Mouse (Mus musculus): Measurements from ENCODE around the gene Hps3.
A peak's percentile ranks its signal among the peaks of the same experiment; 100 is the strongest.
"Not testable (repeated sequence)": the region's sequence is repeated elsewhere in the genome, so short reads cannot be mapped to it uniquely, and the experiment has no call there.

Gene Hps3

GRCm38 (mm10) chr3:20005611-20006010 lies 29.5 kb downstream of the Hps3 start:
- no peak for DNase-seq (ENCODE audit: low spot score)

DNA sequence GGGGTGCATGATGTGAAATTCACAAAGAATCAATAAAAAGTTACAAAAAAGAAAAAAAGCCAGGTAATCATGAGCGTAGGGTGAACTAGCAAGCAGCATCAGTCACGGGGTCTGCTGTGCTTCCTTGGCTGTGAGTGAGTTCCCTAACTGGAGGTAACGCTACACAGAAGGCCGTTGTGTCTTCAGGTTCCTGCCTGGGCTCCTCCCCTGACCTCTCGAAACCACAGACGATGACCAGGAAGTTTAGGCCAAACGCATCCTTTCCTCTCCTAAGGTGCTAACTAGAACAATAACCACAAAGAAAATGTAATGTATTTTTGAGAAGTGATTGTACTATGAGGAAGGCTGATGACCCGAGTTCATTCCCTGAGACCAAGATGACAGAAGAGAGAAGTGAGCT lies 30.7 kb downstream of the Hps3 start:
- no peak for DNase-seq (ENCODE audit: low spot score)

DNA sequence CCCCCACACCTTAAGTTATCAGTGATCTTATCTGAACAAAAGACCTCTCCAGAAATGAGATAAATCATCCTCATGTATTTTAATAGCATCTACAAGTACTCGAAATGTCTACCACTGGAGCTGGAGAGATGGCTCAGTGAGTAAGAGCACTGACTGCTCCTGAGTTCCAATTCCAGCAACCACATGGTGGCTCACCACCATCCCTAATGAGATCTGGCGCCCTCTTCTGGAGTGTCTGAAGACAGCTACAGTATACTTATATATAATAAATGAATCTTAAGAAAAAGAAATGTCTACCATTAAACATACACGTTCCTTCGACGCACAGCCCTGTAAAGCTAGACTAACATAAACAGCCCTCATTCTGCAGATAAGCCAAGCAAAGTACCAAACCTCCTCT lies 32.3 kb downstream of the Hps3 start:
- peak; percentile 9 for DNase-seq (ENCODE audit: low spot score)

- no peak for DNase-seq (ENCODE audit: low spot score)
These were observed 34.3 kb downstream of the Hps3 start for GRCm38 (mm10) chr3:20000806-20001205.

- DNase-seq (ENCODE audit: low spot score), result no peak
These were observed 35.6 kb downstream of the Hps3 start for GRCm38 (mm10) chr3:19999551-19999950.

DNA sequence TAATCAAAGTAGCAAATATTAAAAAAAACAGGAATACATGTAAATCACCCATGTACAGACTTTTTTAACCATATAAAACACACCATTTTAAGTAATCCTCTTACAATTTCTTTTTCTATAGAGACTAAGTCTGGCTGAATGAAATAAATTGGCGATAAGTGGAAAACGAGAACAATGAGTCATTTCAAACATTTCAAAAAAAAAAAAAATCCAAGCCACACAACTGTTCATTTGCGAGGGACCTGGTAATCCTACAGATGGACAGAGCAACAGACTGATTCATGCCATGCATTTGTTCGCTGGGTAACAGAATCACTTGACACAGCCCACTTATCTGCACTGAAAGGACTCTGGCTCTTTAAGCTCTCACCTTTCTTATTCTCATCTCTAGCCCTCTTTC lies 42.7 kb downstream of the Hps3 start:
- no peak for DNase-seq (ENCODE audit: low spot score)

DNA sequence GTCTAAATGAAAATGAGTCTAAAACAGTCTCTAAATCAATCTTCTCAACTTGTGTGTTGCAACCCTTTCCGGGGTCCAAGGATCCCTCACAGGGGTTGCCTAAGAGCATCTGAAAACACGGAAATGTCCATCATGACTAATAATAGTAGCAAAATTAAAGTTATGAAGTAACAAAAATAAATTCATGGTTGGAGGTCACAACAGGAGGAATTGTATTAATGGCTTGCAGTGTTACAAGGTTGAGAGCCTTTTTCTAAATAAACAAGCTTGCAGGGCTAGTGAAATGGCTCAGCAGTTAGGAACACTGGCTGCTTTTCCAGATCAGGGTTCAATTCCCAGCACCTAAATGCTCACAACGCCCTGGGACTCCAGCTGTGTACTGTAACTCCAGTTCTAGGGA lies 45.1 kb downstream of the Hps3 start:
- DNase-seq (ENCODE audit: low spot score), result no peak

DNA sequence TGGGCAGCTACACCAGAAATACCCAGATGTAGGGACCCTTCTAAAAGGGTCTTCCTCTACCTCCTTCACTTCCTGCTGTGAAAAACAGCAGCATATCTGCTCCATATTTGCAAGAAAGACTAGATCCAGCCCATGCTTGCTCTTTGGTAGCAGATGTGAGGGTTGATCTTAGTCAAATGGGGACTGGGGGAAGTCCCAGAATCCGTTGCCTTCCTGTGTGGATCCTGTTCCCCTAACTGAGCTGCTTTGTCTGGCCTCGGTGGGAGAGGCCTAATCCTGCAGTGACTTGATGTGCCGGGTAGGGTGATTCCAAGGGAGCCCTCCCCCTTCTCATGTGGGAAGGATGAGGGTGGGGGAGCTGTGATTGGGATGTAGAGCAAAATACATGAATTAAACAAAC lies 49.0 kb downstream of the Hps3 start:
- DNase-seq (ENCODE audit: low spot score), result no peak

DNA sequence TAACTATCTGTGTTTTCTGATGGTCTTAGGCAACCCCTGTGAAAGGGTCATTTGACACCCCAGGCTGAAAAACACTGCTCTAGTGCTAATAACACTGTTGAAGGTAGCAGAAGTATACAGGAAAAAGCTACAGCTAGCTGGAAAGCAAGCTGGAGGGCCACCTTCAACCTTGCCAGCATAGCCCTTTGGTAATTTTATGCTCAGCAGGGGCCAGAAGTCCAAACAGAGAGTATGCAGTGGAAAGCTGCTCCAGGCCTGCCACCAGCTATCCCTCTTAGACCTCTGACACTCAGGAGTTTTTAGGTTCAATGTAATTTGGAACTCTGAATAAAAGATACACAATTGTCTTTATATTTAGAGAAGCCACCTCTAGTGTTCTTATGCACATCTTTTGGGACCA lies 52.3 kb downstream of the Hps3 start:
- no peak for DNase-seq (ENCODE audit: low spot score)

DNA sequence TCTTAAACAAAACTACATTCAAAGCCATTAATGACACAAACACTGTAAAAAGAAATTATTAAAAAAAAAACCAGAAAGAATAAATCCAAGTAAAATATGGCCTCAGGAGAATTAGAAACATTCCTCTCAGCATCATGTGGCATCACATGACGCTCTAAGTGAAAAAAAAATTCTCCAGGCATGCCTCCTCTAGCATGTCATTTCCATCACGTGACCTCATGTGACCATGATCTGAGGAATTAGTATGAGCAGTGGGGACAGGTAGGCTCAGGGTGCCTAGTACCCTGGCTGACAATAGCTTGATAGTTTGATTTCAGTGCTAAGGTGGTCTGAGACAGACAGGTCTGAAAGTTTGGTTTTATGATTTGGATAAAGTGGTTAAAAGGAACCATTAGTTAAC lies 54.0 kb downstream of the Hps3 start:
- no peak for DNase-seq (ENCODE audit: low spot score)

DNA sequence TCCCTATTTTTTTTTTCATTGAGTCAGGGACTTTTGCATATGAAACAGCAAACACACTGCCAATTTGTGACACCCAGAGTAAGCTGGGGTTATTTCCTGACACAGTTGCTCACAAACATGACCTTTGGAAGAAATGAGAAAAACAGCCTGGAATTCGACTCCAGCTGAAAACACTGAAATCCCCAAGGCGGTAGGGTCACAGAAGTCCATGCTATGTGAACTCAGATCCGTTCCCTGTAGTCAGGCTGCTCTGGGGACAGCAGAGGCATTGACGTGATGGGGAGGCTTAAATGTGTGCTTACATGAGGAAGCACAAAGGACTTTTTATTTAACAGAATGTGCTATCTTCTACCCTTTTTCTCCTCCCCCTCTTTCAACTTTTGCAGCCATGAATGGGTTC lies 56.6 kb downstream of the Hps3 start:
- no peak for DNase-seq (ENCODE audit: low spot score)

DNA sequence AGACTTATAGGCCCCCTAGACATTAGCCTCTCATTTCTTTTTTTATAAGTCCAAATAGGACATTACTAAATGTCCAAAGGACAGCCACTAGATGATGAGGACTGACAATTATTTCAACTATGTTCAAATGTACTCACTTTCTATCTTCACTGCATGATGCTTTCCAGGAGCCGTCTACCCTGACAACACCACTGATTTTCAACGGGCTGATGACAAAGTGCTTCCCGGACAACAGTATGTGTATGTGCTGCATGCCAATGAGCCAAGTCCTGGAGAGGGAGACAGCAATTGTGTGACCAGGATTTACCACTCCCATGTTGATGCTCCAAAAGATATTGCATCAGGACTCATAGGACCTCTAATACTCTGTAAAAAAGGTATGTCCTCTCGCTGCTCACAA lies 69.0 kb downstream of the Hps3 start:
- DNase-seq (ENCODE audit: low spot score), result no peak

- DNase-seq (ENCODE audit: low spot score), result no peak
These were observed 69.9 kb downstream of the Hps3 start for GRCm38 (mm10) chr3:19965239-19965638.

DNA sequence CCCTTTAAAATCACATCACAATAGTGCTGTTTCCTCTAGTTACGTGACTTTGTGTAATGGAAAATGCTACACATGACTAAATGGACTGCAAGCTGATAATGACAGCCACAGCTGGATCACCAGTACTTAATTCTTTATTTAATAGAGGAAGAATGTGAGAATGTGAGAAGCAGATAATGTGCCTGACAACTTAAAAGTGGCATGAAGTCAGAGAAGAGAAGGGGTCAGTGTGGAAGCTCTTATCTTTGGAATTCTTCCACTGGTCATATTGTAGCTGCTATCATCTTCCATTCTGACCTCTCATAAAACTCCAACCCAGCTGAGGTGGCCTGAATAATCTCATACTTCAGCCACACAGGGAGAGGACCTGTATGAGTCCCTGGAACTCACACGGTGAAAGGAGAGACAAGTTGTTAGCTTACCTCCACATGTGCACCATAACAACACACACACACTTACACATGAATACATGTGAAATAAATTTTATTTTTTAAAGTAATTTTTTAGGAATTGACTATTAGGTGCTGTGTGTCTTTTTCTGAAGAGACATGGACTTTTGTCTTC lies 70.4 kb downstream of the Hps3 start:
- no peak for DNase-seq (ENCODE audit: low spot score)

- no peak for DNase-seq (ENCODE audit: low spot score)
These were observed 72.2 kb downstream of the Hps3 start for GRCm38 (mm10) chr3:19962769-19963513.

DNA sequence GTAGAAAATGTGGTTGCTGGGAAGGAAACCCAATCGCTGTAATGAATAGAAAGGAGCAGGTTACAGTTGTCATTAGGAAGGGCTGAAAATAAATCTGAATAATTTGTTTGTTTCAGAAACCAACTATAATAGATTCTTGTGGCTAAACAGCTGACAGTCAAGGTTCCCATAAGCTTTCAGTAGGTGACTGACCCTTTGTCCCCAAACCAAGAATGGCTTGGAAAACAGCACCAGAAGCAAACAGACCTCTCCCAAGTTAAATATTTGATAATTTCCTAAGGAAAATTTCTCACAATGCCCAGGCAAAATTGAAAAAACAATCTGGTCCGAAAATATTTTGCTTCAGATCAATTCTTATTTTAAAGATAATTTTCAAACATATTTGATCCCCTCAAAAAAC lies 73.8 kb downstream of the Hps3 start:
- no peak for DNase-seq (ENCODE audit: low spot score)

DNA sequence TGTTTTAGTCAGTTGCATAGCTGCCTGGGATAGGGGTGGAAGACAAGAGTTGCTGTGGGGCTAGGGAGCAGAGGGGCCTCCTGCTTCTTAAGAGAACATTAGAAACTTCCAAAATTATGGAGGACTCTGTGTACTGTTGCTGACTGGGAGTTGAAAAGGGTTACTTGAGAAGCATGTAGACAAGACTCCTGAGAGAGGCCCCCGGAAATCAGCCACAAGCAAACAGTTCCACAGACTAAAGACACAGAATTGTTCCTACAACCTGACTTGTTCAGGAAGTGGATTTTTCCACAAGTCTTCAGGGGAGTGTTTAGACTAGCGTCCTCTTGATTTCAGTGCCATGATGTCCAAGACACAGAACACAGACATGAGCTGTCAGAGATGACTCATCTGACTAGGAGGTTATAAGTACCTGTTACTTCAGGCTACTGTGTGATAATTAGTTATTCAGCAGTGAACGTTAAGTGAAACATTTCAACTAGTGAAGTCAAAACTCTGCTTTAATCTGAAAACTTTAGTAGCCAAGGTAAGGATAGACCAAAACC lies 74.5 kb downstream of the Hps3 start:
- DNase-seq (ENCODE audit: low spot score), result no peak

DNA sequence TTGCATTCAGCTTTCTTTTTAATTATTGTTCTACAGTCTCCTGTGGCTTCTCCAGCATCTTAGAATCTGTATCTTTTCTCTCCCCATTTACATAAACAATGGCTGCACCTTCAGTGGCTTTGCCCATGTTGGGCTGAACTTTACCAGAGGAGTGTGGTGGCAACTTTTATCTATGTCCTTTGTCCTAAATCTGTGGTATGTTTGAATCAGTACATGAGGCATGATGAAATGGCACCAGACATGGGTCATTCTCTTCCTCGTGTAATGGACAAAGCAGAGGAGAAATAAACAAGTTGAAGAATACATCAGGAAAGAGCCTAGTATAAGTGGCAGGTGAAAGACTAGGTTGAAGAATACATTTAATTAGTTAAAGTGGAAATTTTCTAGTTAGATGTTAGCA lies 76.1 kb downstream of the Hps3 start:
- no peak for DNase-seq (ENCODE audit: low spot score)

GRCm38 (mm10) chr3:19958031-19958430 lies 77.1 kb downstream of the Hps3 start:
- no peak for DNase-seq (ENCODE audit: low spot score)

GRCm38 (mm10) chr3:19956885-19957284 lies 78.2 kb downstream of the Hps3 start, which contains the start of gene Cp:
Gene Cp (plus strand): TSS chr3:19957054.
- DNase-seq (ENCODE audit: low spot score), result no peak

DNA sequence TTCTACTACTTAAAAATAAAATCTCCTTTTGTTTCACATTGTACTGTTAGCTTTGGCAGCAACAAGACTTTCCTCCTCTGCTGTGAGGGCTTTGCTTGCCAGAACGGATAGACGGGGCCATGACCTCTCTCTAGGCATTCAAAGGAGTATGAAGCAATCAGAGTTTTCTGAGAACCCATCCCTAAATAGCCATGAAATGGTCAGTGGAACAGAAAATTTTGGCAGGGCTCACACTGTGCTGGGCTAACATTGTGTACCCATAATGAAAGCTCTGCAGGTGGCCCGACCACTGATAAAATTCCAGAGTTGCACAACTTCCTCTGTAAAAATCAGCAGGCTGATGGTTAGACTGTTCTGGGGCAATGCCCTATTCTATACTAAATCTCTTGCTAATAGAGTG lies 81.2 kb downstream of the Hps3 start:
- DNase-seq (ENCODE audit: low spot score), result no peak

DNA sequence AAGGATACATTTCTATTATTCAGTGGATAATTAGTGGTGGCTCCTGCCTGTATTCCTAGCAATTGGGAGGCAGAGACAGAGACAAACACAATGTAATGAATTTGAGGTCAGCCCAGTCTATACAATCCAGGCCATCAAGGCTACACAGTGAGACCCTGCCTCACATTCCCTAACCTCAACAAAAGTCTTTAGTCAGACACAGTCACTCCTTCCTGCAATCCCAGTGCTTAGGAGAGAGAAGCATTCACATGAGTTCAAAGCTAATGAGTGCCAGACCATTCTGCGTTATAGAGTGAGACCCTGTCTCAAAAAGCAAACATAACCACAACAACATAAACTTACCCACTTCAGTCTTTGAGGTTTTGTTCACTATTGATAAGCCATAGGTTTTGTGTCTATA lies 81.7 kb downstream of the Hps3 start:
- DNase-seq (ENCODE audit: low spot score), result no peak

DNA sequence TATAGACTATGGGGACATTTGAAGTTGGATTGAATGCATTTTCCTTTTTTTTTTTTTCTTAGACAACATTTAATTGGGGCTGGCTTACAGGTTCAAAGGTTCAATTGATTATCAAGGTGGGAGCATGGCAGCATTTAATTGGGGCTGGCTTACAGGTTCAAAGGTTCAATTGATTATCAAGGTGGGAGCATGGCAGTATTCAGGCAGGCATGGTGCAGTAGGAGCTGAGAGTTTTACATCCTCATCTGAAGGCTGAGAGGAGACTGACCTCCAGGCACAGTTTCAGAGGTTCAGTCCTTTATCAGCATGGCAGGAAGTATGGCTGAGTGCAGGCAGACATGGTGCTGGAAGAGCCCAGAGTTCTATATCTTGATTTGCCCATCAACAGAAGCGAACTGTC lies 85.7 kb downstream of the Hps3 start:
- DNase-seq (ENCODE audit: low spot score), result not testable (repeated sequence)

DNA sequence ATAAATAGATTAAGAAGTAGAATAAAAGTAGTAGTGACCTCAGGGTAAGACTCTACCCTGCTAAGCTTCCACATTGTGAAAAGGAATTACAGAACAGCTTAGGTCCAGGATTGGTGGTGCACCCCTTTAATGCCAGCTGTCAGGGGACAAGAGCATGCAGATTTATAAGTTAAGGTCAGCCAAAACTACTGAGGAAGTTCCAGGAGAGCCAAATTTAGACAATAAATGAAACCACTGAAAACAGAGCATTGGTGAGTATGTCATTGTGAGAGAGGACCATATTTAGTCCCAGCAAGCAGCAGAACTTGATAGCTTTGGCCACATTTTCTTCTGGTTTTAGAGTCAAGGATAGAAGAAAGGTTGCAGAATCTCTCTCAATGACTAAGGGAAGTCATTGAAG lies 86.6 kb downstream of the Hps3 start:
- no peak for DNase-seq (ENCODE audit: low spot score)

All from T-cell, adult 2 months (primary cell).